Mouse (Mus musculus): ENCODE measurements around the gene Tbl1xr1. TPM values are rescaled to one million over a fixed set of nuclear protein-coding genes. Genes with fewer than 3 reads are reported as not detected.

The Tbl1xr1 gene
- polyA plus RNA-seq, 1 experiment = 14.7 TPM

GRCm38 (mm10) chr3:22092784-22093183 is 16.3 kb downstream of the Tbl1xr1 start:
- Histone ChIP-seq H3K4me3 (no peak overlapping the region), H3ac (ENCODE audit: control insufficient read depth, insufficient read length) (no peak overlapping the region), H3K27me3 (ENCODE audit: control insufficient read depth, insufficient read depth, insufficient read length) (no peaks in the 10 kb centered on the region), H3K36me3 (ENCODE audit: control insufficient read depth, insufficient read depth) (no peaks in the 10 kb centered on the region), H3K4me2 (ENCODE audit: low read depth) (no peak overlapping the region), H3K79me2 (ENCODE audit: control insufficient read depth, insufficient read depth) (peaks cover 96% of the 10 kb centered on the region)
- TF ChIP-seq CEBPB (IDR thresholded peaks at IDR 0.05; ENCODE audit: insufficient read depth, poor library complexity, severe bottlenecking) (no peak), USF1 (IDR thresholded peaks at IDR 0.05; ENCODE audit: low read depth) (no peak), MYOG (IDR thresholded peaks at IDR 0.05; ENCODE audit: control insufficient read depth in 1 of 3, insufficient read depth in 1 of 3, insufficient read length in 2 of 3, low read depth in 2 of 3) (no peak), SRF (IDR thresholded peaks at IDR 0.05; ENCODE audit: control insufficient read depth, insufficient read length, low read depth) (no peak), TCF12 (IDR thresholded peaks at IDR 0.05; ENCODE audit: insufficient read depth, poor library complexity, severe bottlenecking) (no peak), POLR2AphosphoS2 (IDR thresholded peaks at IDR 0.05; ENCODE audit: insufficient read length, low read depth) (no peak), REST (IDR thresholded peaks at IDR 0.05; ENCODE audit: insufficient read depth, insufficient read length) (no peak), E2F4 (IDR thresholded peaks at IDR 0.05; ENCODE audit: insufficient read depth) (no peak), TCF3 (IDR thresholded peaks at IDR 0.05; ENCODE audit: insufficient read length, low read depth) (no peak), MAX (IDR thresholded peaks at IDR 0.05; ENCODE audit: low read depth) (no peak), MYOD1 (IDR thresholded peaks at IDR 0.05; ENCODE audit: control insufficient read depth in 1 of 3, insufficient read length in 2 of 3, low read depth in 2 of 3) (no peak), POLR2A (IDR thresholded peaks at IDR 0.05; ENCODE audit: insufficient read length, low read depth) (no peak)

- TF ChIP-seq TCF3 (IDR thresholded peaks at IDR 0.05; ENCODE audit: insufficient read length, low read depth) (no peak), POLR2AphosphoS2 (IDR thresholded peaks at IDR 0.05; ENCODE audit: insufficient read length, low read depth) (no peak), E2F4 (IDR thresholded peaks at IDR 0.05; ENCODE audit: insufficient read depth) (no peak), USF1 (IDR thresholded peaks at IDR 0.05; ENCODE audit: low read depth) (no peak), SRF (IDR thresholded peaks at IDR 0.05; ENCODE audit: control insufficient read depth, insufficient read length, low read depth) (no peak), MYOG (IDR thresholded peaks at IDR 0.05; ENCODE audit: control insufficient read depth in 1 of 3, insufficient read depth in 1 of 3, insufficient read length in 2 of 3, low read depth in 2 of 3) (no peak), MAX (IDR thresholded peaks at IDR 0.05; ENCODE audit: low read depth) (no peak), CEBPB (IDR thresholded peaks at IDR 0.05; ENCODE audit: insufficient read depth, poor library complexity, severe bottlenecking) (no peak)
- Histone ChIP-seq H3K27me3 (ENCODE audit: control insufficient read depth, insufficient read depth, insufficient read length) (no peaks in the 10 kb centered on the region), H3K79me2 (ENCODE audit: control insufficient read depth, insufficient read depth) (peaks cover 99% of the 10 kb centered on the region), H3K4me3 (no peak overlapping the region), H3K4me2 (ENCODE audit: low read depth) (no peak overlapping the region), H3K36me3 (ENCODE audit: control insufficient read depth, insufficient read depth) (peaks cover 9% of the 10 kb centered on the region), H3ac (ENCODE audit: control insufficient read depth, insufficient read length) (no peak overlapping the region)
Observed at GRCm38 (mm10) chr3:22103986-22104515, 27.6 kb downstream of the Tbl1xr1 start.

GRCm38 (mm10) chr3:22105471-22105870 is 29.0 kb downstream of the Tbl1xr1 start:
- H3K4me3 ChIP-seq = no peak overlapping the region
- H3K4me2 ChIP-seq (ENCODE audit: low read depth) = no peak overlapping the region
- no peak for TF ChIP-seq MYOG (IDR thresholded peaks at IDR 0.05; ENCODE audit: control insufficient read depth in 1 of 3, insufficient read depth in 1 of 3, insufficient read length in 2 of 3, low read depth in 2 of 3)
- no peak for TF ChIP-seq USF1 (IDR thresholded peaks at IDR 0.05; ENCODE audit: low read depth)
- TF ChIP-seq TCF12 (IDR thresholded peaks at IDR 0.05; ENCODE audit: insufficient read depth, poor library complexity, severe bottlenecking) = no peak
- TF ChIP-seq REST (IDR thresholded peaks at IDR 0.05; ENCODE audit: insufficient read depth, insufficient read length) = no peak
- no peak for TF ChIP-seq MAX (IDR thresholded peaks at IDR 0.05; ENCODE audit: low read depth)
- TF ChIP-seq MYOD1 (IDR thresholded peaks at IDR 0.05; ENCODE audit: control insufficient read depth in 1 of 3, insufficient read length in 2 of 3, low read depth in 2 of 3) = no peak
- TF ChIP-seq TCF3 (IDR thresholded peaks at IDR 0.05; ENCODE audit: insufficient read length, low read depth) = no peak
- TF ChIP-seq E2F4 (IDR thresholded peaks at IDR 0.05; ENCODE audit: insufficient read depth) = no peak
- TF ChIP-seq POLR2AphosphoS2 (IDR thresholded peaks at IDR 0.05; ENCODE audit: insufficient read length, low read depth) = no peak
- TF ChIP-seq CEBPB (IDR thresholded peaks at IDR 0.05; ENCODE audit: insufficient read depth, poor library complexity, severe bottlenecking) = no peak
- no peak for TF ChIP-seq POLR2A (IDR thresholded peaks at IDR 0.05; ENCODE audit: insufficient read length, low read depth)
- TF ChIP-seq SRF (IDR thresholded peaks at IDR 0.05; ENCODE audit: control insufficient read depth, insufficient read length, low read depth) = no peak
- no peaks in the 10 kb centered on the region for H3K27me3 ChIP-seq (ENCODE audit: control insufficient read depth, insufficient read depth, insufficient read length)
- no peak overlapping the region for H3ac ChIP-seq (ENCODE audit: control insufficient read depth, insufficient read length)
- H3K79me2 ChIP-seq (ENCODE audit: control insufficient read depth, insufficient read depth) = peaks cover 98% of the 10 kb centered on the region
- H3K36me3 ChIP-seq (ENCODE audit: control insufficient read depth, insufficient read depth) = peaks cover 9% of the 10 kb centered on the region

GRCm38 (mm10) chr3:22108013-22108412 is 31.6 kb downstream of the Tbl1xr1 start:
- Histone ChIP-seq H3ac (ENCODE audit: control insufficient read depth, insufficient read length) (no peak overlapping the region), H3K27me3 (ENCODE audit: control insufficient read depth, insufficient read depth, insufficient read length) (no peaks in the 10 kb centered on the region), H3K79me2 (ENCODE audit: control insufficient read depth, insufficient read depth) (peaks cover 98% of the 10 kb centered on the region), H3K36me3 (ENCODE audit: control insufficient read depth, insufficient read depth) (peaks cover 9% of the 10 kb centered on the region), H3K4me2 (ENCODE audit: low read depth) (no peak overlapping the region), H3K4me3 (no peak overlapping the region)
- TF ChIP-seq USF1 (IDR thresholded peaks at IDR 0.05; ENCODE audit: low read depth) = no peak
- TF ChIP-seq POLR2A (IDR thresholded peaks at IDR 0.05; ENCODE audit: insufficient read length, low read depth) = no peak

- Histone ChIP-seq H3K27me3 (ENCODE audit: control insufficient read depth, insufficient read depth, insufficient read length) (no peaks in the 10 kb centered on the region), H3K4me3 (no peak overlapping the region), H3K79me2 (ENCODE audit: control insufficient read depth, insufficient read depth) (peaks cover 97% of the 10 kb centered on the region), H3ac (ENCODE audit: control insufficient read depth, insufficient read length) (no peak overlapping the region), H3K4me2 (ENCODE audit: low read depth) (no peak overlapping the region), H3K36me3 (ENCODE audit: control insufficient read depth, insufficient read depth) (peaks cover 6% of the 10 kb centered on the region)
- TF ChIP-seq MAX (IDR thresholded peaks at IDR 0.05; ENCODE audit: low read depth) (no peak), USF1 (IDR thresholded peaks at IDR 0.05; ENCODE audit: low read depth) (no peak), POLR2A (IDR thresholded peaks at IDR 0.05; ENCODE audit: insufficient read length, low read depth) (no peak), REST (IDR thresholded peaks at IDR 0.05; ENCODE audit: insufficient read depth, insufficient read length) (no peak), SRF (IDR thresholded peaks at IDR 0.05; ENCODE audit: control insufficient read depth, insufficient read length, low read depth) (no peak), MYOD1 (IDR thresholded peaks at IDR 0.05; ENCODE audit: control insufficient read depth in 1 of 3, insufficient read length in 2 of 3, low read depth in 2 of 3) (no peak), POLR2AphosphoS2 (IDR thresholded peaks at IDR 0.05; ENCODE audit: insufficient read length, low read depth) (no peak), TCF3 (IDR thresholded peaks at IDR 0.05; ENCODE audit: insufficient read length, low read depth) (no peak), TCF12 (IDR thresholded peaks at IDR 0.05; ENCODE audit: insufficient read depth, poor library complexity, severe bottlenecking) (no peak), CEBPB (IDR thresholded peaks at IDR 0.05; ENCODE audit: insufficient read depth, poor library complexity, severe bottlenecking) (no peak)
Observed at GRCm38 (mm10) chr3:22109651-22110050, 33.2 kb downstream of the Tbl1xr1 start.

Data from myocyte (in vitro differentiated cells).